Mouse (Mus musculus) T-helper 17 cell (primary cell): ENCODE measurements around the gene Daam2.

ENCODE experiments used
- in situ Hi-C, 2 experiments: fragments of 300-600 bp; cut with MboI, MseI; formaldehyde crosslinking; loops; 1 replicate in 1 of 2; 2 replicates in 1 of 2; pipeline ENCODE4 v1.15.1; 2025; ENCODE audit warnings: high pct_unique_total_duplicates in 2 of 2

Gene Daam2

DNA sequence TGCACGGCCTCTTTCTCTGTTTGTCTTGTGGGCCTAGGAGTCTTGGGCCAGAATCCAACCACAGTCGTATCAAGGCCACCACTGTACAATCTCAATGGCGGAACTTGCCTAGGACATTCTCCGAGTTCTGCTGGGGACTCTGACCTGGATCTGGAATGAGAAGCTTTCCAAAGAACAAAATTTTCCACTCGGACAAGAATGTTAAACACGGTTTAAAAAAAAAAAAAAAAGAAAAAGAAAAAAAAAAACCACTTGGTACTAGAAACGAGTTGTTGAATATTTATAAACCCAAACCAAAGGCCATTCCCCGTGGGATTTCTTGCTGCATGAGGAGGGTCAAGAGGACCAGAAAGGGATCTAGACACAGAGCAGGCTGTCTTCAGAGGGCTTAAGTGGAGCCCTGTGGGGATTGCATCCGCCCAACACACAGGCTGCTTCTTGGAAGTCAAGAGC lies 29.9 kb downstream of the Daam2 start:
- in situ Hi-C loops = no loop called here

DNA sequence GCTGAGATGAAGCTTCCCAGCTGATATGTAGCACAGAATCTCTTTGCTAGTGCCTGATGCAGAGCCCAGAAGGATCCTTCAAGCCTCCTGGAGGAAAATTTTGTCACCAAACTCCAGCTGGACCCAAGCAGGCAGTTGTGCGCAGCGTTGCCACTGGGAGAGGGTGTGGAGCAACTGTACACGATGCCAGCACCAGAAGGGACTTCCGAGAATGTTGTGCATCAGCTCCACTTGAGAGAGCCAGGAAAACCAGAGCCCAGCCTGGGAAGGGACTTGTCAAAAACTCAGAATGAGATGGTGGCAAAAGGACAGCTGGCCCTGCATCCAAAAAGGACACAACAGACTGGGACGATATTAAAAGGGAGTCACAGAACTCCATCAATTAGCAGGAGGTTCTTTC lies 32.5 kb downstream of the Daam2 start:
- in situ Hi-C loops = no loop called here

DNA sequence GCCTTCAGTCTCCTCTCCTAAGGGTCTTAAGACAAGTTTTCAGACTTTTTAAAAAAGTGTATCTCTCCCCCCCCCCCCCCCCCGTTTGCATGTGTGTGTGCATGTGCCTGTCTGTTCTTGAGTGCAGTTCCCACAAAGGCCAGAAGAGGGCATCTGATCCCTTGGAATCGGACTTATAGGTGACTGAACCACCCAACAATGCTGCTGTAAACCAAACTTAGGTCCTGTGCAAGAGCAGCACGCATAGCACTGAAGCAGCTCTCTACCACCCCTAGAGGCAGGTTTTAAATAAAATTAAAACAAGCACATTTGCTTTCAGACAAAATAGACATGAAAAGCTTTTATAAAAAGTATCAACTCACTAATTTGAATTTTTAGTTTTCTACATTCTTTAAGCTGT lies 33.9 kb downstream of the Daam2 start:
- in situ Hi-C loops = no loop called here

DNA sequence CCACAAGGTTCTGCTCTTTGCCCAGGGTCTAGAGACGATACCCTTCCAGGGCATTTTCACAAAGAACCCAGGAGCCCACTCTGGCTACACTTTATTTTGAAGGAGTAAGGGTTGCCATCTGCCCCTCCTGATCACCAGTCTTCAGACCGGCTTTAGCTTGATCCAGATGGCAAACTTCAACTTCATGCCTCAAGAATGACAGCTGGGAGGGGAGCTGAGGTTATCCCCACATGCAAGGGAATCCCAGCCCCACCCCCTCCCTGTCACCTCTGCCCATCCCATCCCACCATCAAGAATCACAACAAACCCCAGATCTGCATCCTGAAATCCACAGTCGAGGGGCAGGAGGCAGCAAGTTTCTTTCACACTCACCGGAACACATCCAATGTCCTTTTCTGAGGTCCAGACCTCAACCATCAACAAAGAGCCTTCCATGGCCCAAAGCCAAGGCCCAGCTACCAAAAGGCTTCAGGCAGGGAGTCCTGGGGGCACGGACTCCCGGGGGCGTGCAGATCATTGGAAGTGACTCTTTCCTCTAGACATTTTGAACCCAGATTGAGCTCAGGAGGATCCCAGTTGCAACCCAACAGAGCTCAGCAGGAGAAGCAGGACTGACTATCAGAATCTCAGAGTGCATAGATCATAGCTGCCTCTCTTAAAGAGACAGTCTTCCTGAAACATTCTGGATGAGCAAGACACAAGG lies 35.5 kb downstream of the Daam2 start:
- in situ Hi-C loops = no loop called here

DNA sequence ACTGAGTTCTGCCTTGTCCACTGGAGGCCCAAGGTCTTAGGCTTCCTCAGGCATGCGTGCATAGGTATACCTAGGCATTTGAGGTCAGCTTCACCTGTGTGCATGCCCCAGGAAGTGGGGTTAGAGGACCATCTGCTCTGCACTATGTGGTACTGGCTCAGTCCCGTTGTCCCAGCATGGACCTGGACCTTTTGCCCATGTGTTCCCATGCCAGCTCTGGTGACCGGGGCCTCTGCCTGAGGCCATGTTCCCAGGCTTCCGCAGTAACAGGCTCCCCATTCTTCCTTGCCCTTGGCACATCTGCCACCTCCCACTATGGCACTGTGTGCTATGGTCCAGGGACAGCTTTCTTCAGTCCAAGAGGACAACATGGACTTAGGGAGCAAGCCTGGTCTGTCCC lies 36.1 kb downstream of the Daam2 start:
- in situ Hi-C loops = no loop called here

DNA sequence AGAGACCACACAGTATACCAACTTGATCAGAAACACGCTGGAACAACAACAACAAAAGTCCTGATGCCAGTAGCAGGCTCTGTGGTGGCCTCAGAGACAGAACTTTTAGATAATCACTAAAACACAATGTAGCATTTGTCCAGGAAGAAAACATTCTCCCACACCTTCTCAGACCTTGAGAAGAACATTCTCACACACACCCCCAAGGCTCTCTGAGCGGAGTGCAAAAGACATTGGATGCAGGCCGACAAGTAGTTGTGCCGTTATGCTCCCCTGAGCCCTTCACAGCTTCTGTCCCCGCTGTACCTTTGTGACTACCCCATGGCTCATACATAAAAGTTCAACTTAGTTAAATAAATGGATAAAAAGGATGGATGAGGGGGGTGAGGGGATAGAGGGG lies 37.6 kb downstream of the Daam2 start:
- in situ Hi-C loops = no loop called here

DNA sequence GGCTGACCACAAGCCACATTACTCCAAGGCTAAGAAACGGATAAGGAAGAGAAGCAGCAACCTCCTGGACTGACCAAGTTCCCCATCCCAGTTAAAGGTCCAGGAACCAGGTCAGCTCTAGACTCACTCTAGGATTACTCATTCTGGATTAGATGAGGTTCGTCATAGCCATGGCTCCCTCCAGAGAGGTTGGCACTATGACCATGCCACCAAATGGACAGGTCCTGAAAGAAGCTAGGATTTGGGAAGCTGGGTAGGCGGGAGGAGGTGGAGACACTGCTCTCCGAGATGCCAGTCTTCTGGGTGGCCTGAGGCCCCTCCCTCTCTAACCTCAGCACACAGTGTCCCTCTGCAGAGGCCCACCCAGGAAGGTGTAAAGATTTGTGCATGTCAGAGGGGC lies 38.2 kb downstream of the Daam2 start:
- in situ Hi-C loops = no loop called here

DNA sequence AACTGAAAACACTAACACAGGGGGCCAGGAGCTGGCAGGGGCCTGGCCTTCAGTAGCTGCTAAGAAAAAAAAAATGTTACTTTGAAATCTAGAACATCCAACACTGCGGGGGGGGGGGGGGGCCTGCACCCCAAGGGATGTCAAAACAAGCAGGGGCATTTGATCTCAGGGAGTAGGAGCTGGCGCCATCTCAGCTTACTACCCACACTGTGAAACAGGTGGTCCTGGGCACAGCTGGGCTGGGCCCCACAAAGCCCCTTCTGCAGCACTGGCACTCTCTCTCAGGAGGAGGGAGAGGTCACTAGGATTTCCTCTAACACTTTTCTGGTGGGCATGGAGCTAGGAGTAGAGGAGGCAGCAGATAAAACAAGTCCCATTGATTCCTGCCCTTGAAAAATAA lies 39.6 kb downstream of the Daam2 start:
- in situ Hi-C loops = no loop called here

DNA sequence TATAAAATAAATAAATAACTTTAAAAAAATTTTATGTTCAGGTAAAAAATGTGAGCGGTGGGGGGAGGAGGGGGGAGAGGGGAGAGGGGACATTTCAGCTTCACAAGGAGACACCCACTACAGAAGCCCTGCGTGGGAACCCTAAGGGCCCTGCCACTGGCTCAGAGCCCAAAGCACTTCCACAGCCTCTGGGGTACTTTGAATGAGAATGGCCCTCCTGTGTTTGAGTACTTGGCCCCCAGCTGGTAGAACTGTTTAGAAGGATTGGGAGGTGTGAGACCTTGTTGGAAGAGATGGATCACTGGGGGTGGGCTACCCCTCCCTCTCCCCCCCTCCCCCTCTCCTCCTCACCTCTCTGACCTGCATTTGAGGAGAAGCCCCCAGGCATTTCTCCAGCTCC lies 41.7 kb downstream of the Daam2 start:
- in situ Hi-C loops = no loop called here

DNA sequence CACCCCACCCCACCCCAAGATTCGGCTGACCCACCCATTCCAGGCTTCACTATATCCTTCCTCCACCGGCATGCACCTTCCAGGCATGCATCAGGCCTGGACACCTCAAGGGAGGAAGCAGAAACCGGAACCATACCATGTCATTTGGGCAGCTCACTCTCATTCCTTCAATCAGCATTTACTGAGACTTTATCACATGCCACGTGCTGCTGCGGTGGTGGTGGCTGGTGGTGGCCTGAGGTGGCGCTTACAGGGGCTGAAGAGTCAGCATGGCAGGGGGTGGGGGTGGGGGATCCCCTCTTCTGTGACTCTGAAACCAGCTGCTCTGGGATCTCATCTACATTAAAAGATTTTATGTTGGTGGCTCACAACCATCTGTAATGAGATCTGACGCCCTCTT lies 42.1 kb downstream of the Daam2 start:
- in situ Hi-C loops = no loop called here

DNA sequence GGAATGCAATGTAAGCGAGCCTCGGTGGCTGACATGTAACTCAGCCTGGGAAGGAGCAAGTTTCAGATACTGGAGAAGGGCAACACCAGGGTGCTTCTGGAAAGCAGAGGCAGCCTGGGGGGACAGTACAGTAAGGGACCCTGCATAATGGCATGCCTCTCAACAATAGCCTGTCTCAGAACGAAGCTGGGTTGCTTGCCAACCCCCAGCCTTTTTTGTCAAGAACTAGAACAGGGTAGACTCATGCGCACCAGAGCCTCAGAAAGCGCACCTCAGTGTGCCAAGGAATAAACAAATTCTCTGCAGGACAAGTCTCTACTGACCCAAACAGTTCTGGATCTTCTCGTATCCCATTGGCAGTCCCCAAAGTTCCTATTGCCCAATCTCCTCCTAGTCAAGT lies 43.5 kb downstream of the Daam2 start:
- in situ Hi-C loops = no loop called here

DNA sequence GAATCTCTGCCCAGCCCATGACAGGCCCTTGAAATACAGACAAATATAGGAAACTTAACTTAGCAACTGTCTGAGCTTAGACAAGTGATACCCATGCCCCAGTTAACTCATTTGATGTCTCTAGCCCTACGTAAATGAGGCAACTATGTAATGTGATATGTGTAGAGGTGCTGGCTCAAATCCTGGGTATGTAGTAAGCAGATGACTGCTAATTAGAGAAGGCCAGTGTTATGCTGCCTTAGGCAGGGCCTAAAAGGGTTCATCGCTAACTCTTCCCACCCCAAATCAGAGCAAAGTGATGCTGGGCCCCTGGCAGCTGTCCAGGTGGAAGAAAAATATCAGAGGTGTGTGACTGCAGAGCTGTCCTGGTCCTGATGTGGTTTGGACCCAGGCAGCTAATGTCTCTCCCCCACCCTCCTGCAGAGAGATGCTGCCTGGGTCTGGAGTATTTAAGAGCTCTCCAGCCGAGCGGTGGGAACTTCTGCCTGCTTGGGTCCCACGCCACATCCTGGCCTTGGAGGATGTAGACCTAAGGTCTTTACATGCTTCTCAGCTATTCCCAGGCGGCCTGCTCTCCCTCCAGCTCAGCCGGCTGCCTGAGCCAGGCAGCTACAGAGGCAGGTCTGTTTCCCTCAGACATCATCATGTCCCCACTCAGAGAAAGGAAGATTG lies 44.4 kb downstream of the Daam2 start:
- in situ Hi-C loops = no loop called here

DNA sequence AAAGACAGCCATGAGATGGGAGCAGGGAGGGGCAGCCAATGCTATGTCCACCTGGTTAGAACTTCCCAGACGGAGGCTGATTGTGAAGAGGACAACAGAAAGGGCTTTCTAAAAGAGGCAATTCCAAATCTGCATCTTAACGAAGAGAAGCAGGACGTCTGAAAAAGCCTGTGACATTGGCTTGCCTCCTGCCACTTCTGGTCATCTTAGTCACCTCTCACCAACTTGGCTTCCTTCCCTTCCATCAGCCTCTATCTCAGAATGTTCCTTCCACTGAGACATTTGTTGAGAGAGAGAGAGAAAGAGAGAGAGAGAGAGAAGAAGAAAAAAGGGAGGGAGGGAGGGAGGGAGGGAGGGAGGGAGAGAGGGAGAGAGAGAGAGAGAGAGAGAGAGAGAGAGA lies 47.1 kb downstream of the Daam2 start:
- in situ Hi-C loops = no loop called here

DNA sequence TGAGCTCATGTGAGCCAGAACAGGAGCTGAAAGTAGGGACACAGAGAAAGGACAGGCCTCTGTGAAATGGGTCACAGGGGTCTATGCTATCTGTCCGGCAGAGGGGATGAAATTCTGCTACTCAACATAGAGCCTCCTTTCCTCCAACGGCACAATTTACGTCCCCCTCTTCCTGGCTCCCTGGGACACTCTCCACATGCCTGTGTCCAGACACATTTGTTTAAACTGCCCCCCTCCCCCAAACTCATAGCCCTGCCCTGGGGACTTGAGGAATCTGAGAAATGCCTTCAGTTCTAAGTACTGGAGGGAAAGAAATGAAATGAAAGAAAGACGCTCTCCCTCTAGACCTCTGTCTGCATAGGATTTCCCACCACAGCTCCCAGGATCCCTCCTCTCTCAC lies 48.5 kb downstream of the Daam2 start:
- in situ Hi-C loops = no loop called here

DNA sequence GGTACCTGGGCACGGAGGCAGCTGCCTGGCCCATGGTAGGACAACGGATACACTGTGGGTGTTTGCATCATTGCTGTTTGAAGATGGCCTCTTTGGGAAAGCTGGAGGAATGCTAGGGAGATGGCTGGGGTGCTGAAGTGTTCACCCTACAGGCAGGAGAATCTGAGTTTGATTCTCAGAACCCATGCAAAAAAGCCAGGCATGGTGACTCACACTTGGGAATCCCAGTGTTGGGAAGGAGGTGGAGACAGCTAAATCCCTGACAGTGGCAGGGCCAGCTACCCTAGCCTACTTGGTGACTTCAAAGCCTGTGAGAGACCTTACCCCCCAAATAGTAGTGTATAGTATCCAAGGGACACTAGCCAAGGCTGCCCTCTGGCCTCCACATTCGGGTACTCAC lies 49.0 kb downstream of the Daam2 start:
- in situ Hi-C loops = no loop called here

DNA sequence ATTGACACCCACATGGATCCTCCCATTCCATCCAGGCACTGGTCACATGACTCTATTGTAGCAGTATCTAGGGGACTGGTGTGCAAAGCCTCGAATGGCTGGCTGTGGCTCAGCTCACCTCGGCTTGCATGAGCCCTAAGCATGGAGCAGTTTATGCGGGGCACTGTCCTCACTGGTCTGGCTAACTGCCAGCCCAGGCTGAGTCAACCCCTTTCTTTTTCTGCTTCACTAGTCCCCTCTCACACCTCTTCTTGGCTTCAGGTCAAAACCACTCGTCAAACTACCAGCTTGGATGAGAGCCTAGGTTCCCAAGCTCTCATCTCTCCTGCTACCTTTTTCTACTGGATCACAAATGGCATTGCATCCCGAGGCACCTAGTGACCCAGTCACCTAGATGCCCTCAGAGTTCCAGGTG lies 51.5 kb downstream of the Daam2 start:
- in situ Hi-C loops = no loop called here

DNA sequence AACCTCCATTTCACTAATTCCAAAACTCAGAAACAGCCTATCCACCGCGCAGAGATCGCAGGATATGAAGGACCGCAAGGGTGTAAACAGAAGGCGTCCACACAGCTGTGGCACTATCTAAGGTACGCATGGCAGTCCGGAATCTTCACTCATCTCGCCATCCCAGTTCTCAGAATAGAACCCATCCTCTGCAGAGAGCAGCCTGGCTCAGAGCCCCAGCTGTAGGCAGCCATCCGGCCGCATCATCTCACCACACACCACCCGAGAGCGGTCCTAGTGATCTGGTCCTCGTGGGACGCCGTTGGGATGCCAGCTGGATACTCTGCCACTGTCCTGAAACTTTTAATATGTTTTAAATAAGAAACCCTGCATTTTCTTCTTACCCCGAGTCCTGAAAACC lies 54.7 kb downstream of the Daam2 start:
- in situ Hi-C loops = loop anchor here in 1 of 2 experiments (5.0 kb wide), 1 partner anchor 52 kb away; no protein-coding TSS in a partner anchor

DNA sequence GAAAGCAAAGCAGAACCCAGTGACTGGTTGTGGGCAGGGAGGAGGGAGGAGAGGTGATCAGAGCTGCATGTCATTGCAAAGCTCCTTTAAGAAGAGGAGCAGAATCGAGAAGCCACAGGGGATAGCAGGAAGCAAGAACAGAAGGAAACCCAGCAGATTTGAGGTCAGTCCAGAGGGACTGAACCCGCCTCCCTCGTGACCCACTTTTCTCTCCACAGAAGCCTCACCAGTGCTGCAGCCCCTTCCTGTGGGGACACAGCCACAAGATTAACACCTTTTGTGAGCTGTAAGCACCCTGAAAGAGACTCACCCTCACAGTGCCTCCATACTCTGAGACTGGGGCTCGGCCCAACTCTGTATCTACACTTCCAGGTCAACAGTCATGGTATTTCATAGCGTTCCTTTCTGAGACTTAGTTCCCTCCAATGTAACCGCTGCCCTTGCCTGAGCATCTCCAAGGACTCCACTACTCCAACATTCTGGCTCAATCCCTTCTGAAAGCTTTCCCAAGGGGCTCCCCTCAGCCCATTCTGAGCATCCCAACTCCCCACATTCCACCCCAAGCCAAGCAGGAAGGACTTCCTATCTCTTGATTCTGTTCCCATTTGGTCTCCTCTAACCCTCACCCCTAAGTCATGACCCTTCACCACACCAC lies 60.8 kb downstream of the Daam2 start:
- in situ Hi-C loops = no loop called here

DNA sequence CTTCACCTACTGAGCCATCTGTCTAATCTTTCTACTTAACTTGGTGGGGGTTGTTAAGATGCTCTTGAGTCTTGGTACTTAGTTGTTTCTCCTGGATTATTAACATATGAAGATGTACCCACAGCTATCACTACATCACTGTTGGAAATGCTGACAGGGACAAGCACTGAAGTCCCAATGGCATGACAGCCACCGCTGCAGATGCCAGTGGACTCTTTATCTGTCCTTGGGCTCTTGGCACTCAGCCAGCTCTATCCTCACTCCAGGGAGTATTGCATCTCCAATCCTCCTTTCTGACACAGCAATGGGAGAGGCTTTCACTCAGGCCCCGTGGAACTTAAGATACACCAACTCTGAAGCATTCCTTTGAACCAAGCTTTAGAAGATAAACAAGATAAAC lies 63.9 kb downstream of the Daam2 start:
- in situ Hi-C loops = no loop called here

DNA sequence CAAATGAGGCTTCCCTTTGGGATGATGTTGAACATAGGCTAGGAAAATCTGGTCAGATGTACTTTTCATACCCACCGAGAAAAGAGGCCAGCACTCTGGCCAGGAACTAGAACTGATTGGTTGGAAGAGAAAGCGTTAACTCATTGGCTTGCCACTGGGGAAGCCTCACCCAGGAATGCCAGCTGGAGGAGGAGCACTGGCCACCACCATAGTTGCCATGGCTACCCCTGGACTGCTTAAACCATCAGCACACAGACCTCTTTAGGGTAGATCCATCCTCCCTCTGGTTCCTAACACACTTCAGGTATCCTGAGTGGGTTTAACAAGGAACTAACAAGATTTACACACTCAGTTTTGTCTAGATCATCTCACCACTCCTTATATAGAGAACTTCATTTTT lies 64.5 kb downstream of the Daam2 start:
- in situ Hi-C loops = no loop called here

DNA sequence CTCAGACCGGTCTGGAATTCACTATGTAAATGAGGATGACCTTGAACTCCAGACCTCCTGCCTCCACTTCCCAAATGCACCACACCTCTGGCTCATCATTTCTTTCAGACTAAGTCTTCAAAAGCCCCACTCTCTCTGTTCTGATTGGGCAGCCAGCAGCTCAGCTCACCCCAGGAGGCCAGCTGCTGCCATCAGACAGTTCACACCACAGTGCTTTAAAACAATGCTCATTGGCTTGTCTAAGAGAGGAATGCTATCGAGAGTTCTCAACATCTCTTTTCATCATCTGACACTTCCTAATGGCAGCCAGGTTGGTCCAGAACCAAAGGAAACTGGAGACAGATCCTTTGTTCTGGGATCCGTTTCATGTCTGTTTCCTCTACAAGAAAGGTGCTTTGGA lies 66.0 kb downstream of the Daam2 start:
- in situ Hi-C loops = no loop called here

DNA sequence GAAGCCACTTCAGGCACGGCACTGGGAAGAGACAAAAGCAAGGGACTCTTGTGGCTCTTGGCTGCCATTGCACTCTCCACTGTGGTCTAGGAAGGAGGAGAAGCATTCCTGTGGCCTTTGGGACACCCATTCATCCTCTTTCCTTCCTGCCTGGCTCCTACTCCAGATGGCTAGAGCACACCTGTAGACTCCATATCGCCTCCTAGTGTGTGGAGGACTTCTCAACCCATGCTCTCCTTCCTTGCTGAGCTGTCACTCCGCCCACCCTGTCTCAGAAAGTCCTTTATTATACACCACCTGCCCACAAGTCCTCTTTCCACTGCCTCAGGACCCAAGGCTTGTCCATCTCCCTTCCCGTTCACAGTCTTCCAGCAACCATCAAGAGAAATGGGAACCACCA lies 70.9 kb downstream of the Daam2 start:
- in situ Hi-C loops = no loop called here

DNA sequence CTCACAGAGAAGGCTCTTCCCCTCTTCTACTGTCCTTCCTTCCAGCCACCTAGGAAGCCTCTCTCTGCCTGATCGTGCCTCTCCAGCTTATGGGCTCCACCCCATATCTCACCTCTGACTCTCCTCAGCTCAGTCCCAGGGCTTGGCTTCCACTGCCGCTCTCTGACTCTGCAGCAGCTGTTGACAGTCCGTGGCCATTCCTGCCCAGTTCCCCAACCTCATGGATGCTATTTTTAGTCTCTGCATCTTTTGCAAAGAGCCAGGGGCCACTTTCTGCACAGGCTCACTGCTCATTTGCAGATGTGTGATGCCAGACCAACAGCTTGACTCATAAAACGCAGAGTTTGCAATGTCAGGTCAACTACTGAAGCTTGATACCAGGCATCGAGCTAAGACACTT lies 75.0 kb downstream of the Daam2 start:
- in situ Hi-C loops = no loop called here
